Mouse (Mus musculus): ENCODE results near the gene Tcf20. TPM values are rescaled to one million over a fixed set of nuclear protein-coding genes. Genes with fewer than 3 reads are reported as not detected.

Gene Tcf20
- total and polyA plus RNA-seq, 3 experiments, result 27.0 to 47.2 (median 29.0) TPM

GRCm38 (mm10) chr15:82888466-82888865, 99.2 kb downstream of the Tcf20 start:
- Histone ChIP-seq H3K4me2 (ENCODE audit: insufficient read depth, low read depth, poor library complexity, severe bottlenecking) (peak overlapping the region; percentile 81), H3K27me3 (replicated peaks) (no peaks in the 10 kb centered on the region), H3K79me2 (replicated peaks; ENCODE audit: control insufficient read depth, extremely low read depth, insufficient read depth, poor library complexity, severe bottlenecking) (peaks cover 38% of the 10 kb centered on the region), H3K9ac (ENCODE audit: insufficient read depth, low read depth) (no peak overlapping the region), H3K27ac (ENCODE audit: insufficient read depth, low read depth) (peak overlapping the region; percentile 60), H3K4me1 (ENCODE audit: control insufficient read depth in 1 of 2, insufficient read depth in 2 of 2) (peaks cover 9 to 59% of the 10 kb centered on the region in 2 experiments; a peak in 3 of 4 replicates), H3K9me3 (replicated peaks; ENCODE audit: low read length) (no peaks in the 10 kb centered on the region), H3K4me3 (replicated peaks in 1 of 3; ENCODE audit: low read depth in 2 of 3, low read length in 2 of 3, poor library complexity in 1 of 3) (peak overlapping the region in 2 of 3 experiments; percentile 0 to 29), H3K36me3 (replicated peaks in 1 of 2; ENCODE audit: control insufficient read depth in 1 of 2, insufficient read depth in 1 of 2, low read length in 1 of 2) (peaks cover 0 to 14% of the 10 kb centered on the region in 2 experiments)
- dilution Hi-C loops (cut with MboI; ENCODE audit: extremely low pct_ligation_motif_present, extremely low pct_unique_long_range_greater_than_20kb, low sequenced_read_pairs) (no loop called here), in situ Hi-C loops (cut with MboI; ENCODE audit: low pct_ligation_motif_present, low pct_unique_long_range_greater_than_20kb, low sequenced_read_pairs) (no loop called here)
- TF ChIP-seq JUND (conservative IDR thresholded peaks at IDR 0.05; ENCODE audit: low read depth, low read length) (no peak), ELF1 (IDR thresholded peaks at IDR 0.05; ENCODE audit: low read depth, low read length) (peak; percentile 39; the same call in 1 of the 2 replicates), POLR2A (IDR thresholded peaks at IDR 0.05; ENCODE audit: low read depth, low read length) (peak; percentile 45), ZMIZ1 (IDR thresholded peaks at IDR 0.05; ENCODE audit: low read depth, low read length) (no peak), SIN3A (IDR thresholded peaks at IDR 0.05; ENCODE audit: low read length) (peak; percentile 81), HCFC1 (IDR thresholded peaks at IDR 0.05; ENCODE audit: low read depth, low read length) (no peak), TBP (conservative IDR thresholded peaks at IDR 0.05; ENCODE audit: low read depth, low read length) (0 out of 2 replicates have a peak, but pooled peaks have one; percentile 36), JUN (IDR thresholded peaks at IDR 0.05; ENCODE audit: insufficient read depth, low read depth, low read length) (no peak), RCOR1 (conservative IDR thresholded peaks at IDR 0.05; ENCODE audit: low read depth, low read length) (no peak), BHLHE40 (IDR thresholded peaks at IDR 0.05; ENCODE audit: low read depth, low read length) (no peak), MAZ (IDR thresholded peaks at IDR 0.05; ENCODE audit: low read depth, low read length) (no peak), MAX (IDR thresholded peaks at IDR 0.05; ENCODE audit: low read length) (peak; percentile 29), ZC3H11A (IDR thresholded peaks at IDR 0.05; ENCODE audit: low read depth, low read length) (no peak), USF1 (IDR thresholded peaks at IDR 0.05; ENCODE audit: low read depth, low read length) (peak; percentile 23), SMC3 (IDR thresholded peaks at IDR 0.05; ENCODE audit: low read depth, low read length) (no peak), MXI1 (IDR thresholded peaks at IDR 0.05; ENCODE audit: low read depth, low read length) (peak; percentile 51; the same call in 1 of the 2 replicates), ETS1 (conservative IDR thresholded peaks at IDR 0.05; ENCODE audit: low read depth, low read length) (peak; percentile 22; the same call in 1 of the 2 replicates), CHD2 (IDR thresholded peaks at IDR 0.05; ENCODE audit: low read length) (no peak), TCF12 (IDR thresholded peaks at IDR 0.05; ENCODE audit: low read depth, low read length) (no peak), POLR2AphosphoS2 (IDR thresholded peaks at IDR 0.05; ENCODE audit: low read depth, low read length) (no peak), MAFK (IDR thresholded peaks at IDR 0.05; ENCODE audit: insufficient replicate concordance, low read length) (no peak), IRF4 (IDR thresholded peaks at IDR 0.05; ENCODE audit: low read depth, low read length) (peak; percentile 42; the same call in 1 of the 2 replicates), NRF1 (IDR thresholded peaks at IDR 0.05; ENCODE audit: low read depth, low read length) (no peak), PAX5 (IDR thresholded peaks at IDR 0.05; ENCODE audit: low read length) (no peak), UBTF (IDR thresholded peaks at IDR 0.05; ENCODE audit: low read depth, low read length) (no peak), CTCF (conservative IDR thresholded peaks at IDR 0.05 in 1 of 2, IDR thresholded peaks at IDR 0.05 in 1 of 2; ENCODE audit: low read depth in 2 of 2, low read length in 2 of 2) (no peak), E2F4 (IDR thresholded peaks at IDR 0.05; ENCODE audit: insufficient replicate concordance, low read depth, low read length) (no peak), EP300 (IDR thresholded peaks at IDR 0.05; ENCODE audit: low read length) (0 out of 2 replicates have a peak, but pooled peaks have one; percentile 12), MYC (IDR thresholded peaks at IDR 0.05; ENCODE audit: low read depth, low read length) (peak; percentile 84), KAT2A (IDR thresholded peaks at IDR 0.05; ENCODE audit: insufficient replicate concordance, low read length) (no peak), RAD21 (IDR thresholded peaks at IDR 0.05; ENCODE audit: low read depth, low read length) (no peak), USF2 (conservative IDR thresholded peaks at IDR 0.05; ENCODE audit: low read depth, low read length) (no peak; the same call in 1 of the 2 replicates), MEF2A (IDR thresholded peaks at IDR 0.05; ENCODE audit: borderline replicate concordance, low read depth, low read length) (no peak), ZNF384 (IDR thresholded peaks at IDR 0.05; ENCODE audit: low read depth, low read length) (no peak), NELFE (IDR thresholded peaks at IDR 0.05; ENCODE audit: low read depth, low read length) (no peak)
- DNase-seq (ENCODE audit: extremely low read depth), result peak; percentile 86

Data from CH12.LX (cell line).